Mouse (Mus musculus): ENCODE measurements at regions not wholly inside any gene's neighbourhood (a gene's known extent, or its start where the extent isn't known, plus 50 kb on each side); places are given as distances from the start of the nearest gene placed in this dataset.

DNA sequence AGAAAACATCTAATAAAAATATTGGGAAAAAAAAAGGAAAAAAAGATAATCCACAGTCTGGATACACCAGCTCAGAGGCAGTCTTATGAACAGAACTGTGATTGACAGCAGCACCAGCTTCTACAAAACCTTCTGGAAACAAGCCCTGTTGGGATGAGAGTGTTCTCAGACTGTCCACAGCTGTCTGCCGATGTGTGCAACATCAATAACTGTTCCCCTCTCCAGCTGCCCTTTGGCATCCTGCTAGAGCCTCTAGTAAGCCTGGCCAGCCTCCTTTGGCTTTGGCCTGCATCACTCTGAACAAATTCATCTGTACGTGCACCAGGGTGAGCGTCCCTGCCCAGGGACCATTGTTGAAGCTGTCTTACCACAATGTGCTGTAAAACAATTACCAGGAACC is 137.0 kb upstream of the Irs2 start:
- TF ChIP-seq POLR2A (IDR thresholded peaks at IDR 0.05; ENCODE audit: borderline replicate concordance, control insufficient read depth, low read depth, low read length), result no peak
- no peak for TF ChIP-seq CTCF (IDR thresholded peaks at IDR 0.05; ENCODE audit: control insufficient read depth, insufficient read depth, low read length)
- Histone ChIP-seq H3K4me1 (ENCODE audit: control insufficient read depth, insufficient read depth, low read length) (no peaks in the 10 kb centered on the region; the same call in 1 of the 2 replicates), H3K4me3 (replicated peaks; ENCODE audit: control insufficient read depth, low read depth, low read length) (no peak overlapping the region), H3K27ac (ENCODE audit: control insufficient read depth, insufficient read depth, low read depth, low read length, poor library complexity) (no peak overlapping the region)
- 77% methylated on average over 3 of the region's 3 CpGs for WGBS

- Histone ChIP-seq H3K27ac (ENCODE audit: control insufficient read depth, insufficient read depth, low read depth, low read length, poor library complexity) (no peak overlapping the region), H3K4me1 (ENCODE audit: control insufficient read depth, insufficient read depth, low read length) (no peaks in the 10 kb centered on the region; the same call in none of the 2 replicates), H3K4me3 (replicated peaks; ENCODE audit: control insufficient read depth, low read depth, low read length) (no peak overlapping the region)
- WGBS, result 77% methylated on average over 1 of the region's 1 CpGs
- no peak for TF ChIP-seq CTCF (IDR thresholded peaks at IDR 0.05; ENCODE audit: control insufficient read depth, insufficient read depth, low read length)
- no peak for TF ChIP-seq POLR2A (IDR thresholded peaks at IDR 0.05; ENCODE audit: borderline replicate concordance, control insufficient read depth, low read depth, low read length)
Observed at GRCm38 (mm10) chr8:11140566-11140965, 132.3 kb upstream of the Irs2 start.

- H3K4me3 ChIP-seq (replicated peaks; ENCODE audit: control insufficient read depth, low read depth, low read length), result no peak overlapping the region
- 68% methylated on average over 2 of the region's 2 CpGs for WGBS
- TF ChIP-seq POLR2A (IDR thresholded peaks at IDR 0.05; ENCODE audit: borderline replicate concordance, control insufficient read depth, low read depth, low read length), result no peak
- no peak overlapping the region for H3K27ac ChIP-seq (ENCODE audit: control insufficient read depth, insufficient read depth, low read depth, low read length, poor library complexity)
- H3K4me1 ChIP-seq (ENCODE audit: control insufficient read depth, insufficient read depth, low read length), result no peaks in the 10 kb centered on the region; the same call in none of the 2 replicates
Observed at GRCm38 (mm10) chr8:11139294-11139693, 131.0 kb upstream of the Irs2 start.

DNA sequence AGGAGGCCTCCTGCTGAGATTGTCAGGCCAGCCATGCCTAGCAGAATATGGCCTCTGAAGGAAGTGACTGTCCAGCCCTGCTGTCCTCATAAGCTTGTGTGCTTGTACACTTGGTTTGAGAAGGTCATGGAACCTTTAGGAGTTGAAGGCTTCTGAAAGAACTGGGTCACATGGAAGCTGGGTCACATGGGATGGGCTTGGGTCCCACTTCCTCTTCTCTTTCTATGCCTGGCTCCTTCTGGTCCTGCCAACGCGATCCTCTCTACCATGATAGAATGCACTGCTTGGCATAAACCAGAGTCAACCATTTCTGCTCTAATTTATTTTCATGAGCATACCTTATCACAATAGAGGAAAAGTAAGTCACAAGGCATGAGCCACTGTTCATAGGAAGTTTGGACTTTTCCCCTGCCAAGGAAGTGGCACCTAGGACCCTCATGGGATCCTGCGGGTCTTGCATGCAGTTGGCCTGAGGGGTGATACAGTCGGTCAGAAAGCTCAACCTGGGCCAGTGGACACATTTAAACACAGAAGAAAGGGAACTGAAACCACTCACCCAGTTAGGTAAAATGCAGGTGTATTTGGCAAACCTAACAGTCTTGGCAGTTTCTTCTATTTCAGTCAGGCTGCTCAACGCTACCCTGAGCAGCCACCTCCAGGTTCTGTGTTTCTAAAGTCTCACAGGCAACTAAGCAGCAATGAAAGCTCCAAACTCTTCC is 130.2 kb upstream of the Irs2 start:
- WGBS, result 54% methylated on average over 5 of the region's 5 CpGs
- Histone ChIP-seq H3K27ac (ENCODE audit: control insufficient read depth, insufficient read depth, low read depth, low read length, poor library complexity) (no peak overlapping the region), H3K4me1 (ENCODE audit: control insufficient read depth, insufficient read depth, low read length) (no peaks in the 10 kb centered on the region; the same call in none of the 2 replicates), H3K4me3 (replicated peaks; ENCODE audit: control insufficient read depth, low read depth, low read length) (no peak overlapping the region)
- no peak for TF ChIP-seq POLR2A (IDR thresholded peaks at IDR 0.05; ENCODE audit: borderline replicate concordance, control insufficient read depth, low read depth, low read length)

DNA sequence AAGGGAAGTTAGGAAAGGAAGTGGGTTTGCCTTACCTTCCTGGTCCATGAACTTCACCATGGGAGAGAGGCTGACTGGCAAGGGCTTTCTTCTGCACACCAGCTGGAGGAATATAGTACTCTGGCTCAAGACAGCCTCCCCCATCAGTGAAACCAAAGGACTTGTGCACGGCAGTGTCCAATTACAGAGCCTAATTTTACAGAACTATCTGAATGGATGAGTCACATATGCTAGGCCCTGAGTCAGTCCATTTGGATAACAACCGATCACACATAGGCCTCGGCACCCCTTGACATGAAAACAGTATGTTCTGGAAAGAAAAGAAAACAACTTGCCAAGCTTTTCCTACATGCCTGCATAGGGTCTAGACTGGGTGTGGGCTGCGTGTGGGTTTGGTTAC is 128.3 kb upstream of the Irs2 start:
- no peaks in the 10 kb centered on the region; the same call in 1 of the 2 replicates for H3K4me1 ChIP-seq (ENCODE audit: control insufficient read depth, insufficient read depth, low read length)
- 85% methylated on average over 4 of the region's 4 CpGs for WGBS
- no peak overlapping the region for H3K27ac ChIP-seq (ENCODE audit: control insufficient read depth, insufficient read depth, low read depth, low read length, poor library complexity)
- no peak overlapping the region for H3K4me3 ChIP-seq (replicated peaks; ENCODE audit: control insufficient read depth, low read depth, low read length)
- TF ChIP-seq POLR2A (IDR thresholded peaks at IDR 0.05; ENCODE audit: borderline replicate concordance, control insufficient read depth, low read depth, low read length), result no peak
- TF ChIP-seq CTCF (IDR thresholded peaks at IDR 0.05; ENCODE audit: control insufficient read depth, insufficient read depth, low read length), result no peak

DNA sequence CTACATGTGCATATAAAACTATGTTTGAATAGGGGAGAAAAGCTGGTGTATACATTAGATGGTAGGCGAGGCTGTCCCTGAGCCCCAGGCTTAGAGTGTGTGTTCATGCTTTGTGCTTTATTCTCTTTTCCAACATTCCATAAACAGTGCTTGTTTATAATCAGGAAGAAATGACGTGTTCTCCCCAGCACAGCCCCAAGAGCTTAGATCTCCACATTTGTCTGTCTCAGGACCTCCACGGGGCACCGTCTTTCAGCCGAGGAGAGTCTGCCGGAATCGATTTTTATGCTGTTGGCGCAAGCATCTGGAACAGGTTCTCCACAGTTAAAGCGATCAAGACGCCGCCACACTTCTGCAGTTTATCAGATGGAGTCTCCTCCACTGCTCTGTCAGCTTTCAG is 126.9 kb upstream of the Irs2 start:
- TF ChIP-seq POLR2A (IDR thresholded peaks at IDR 0.05; ENCODE audit: borderline replicate concordance, control insufficient read depth, low read depth, low read length) (no peak), CTCF (IDR thresholded peaks at IDR 0.05; ENCODE audit: control insufficient read depth, insufficient read depth, low read length) (no peak)
- H3K4me3 ChIP-seq (replicated peaks; ENCODE audit: control insufficient read depth, low read depth, low read length), result no peak overlapping the region
- 92% methylated on average over 11 of the region's 11 CpGs for WGBS
- H3K27ac ChIP-seq (ENCODE audit: control insufficient read depth, insufficient read depth, low read depth, low read length, poor library complexity), result no peak overlapping the region
- H3K4me1 ChIP-seq (ENCODE audit: control insufficient read depth, insufficient read depth, low read length), result no peaks in the 10 kb centered on the region; the same call in 1 of the 2 replicates

DNA sequence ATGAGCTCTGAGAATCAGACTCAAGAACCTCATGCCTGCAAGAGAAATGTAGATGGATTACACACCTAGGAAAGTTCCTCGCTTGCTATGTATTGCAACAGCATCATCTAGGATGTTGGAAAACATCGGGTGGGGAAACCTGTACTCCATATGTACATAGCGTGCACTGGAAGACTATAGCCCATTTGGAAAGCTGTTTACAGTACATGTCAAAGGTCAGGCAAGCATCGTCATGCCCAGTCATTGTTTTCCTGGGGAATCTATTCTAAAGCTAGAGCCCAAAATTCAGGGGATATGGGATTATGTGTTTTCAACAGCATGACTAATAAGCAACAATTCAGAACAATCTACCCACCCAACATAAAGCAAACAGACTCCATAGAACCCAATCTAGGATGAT is 126.3 kb upstream of the Irs2 start:
- TF ChIP-seq POLR2A (IDR thresholded peaks at IDR 0.05; ENCODE audit: borderline replicate concordance, control insufficient read depth, low read depth, low read length), result no peak
- no peak for TF ChIP-seq CTCF (IDR thresholded peaks at IDR 0.05; ENCODE audit: control insufficient read depth, insufficient read depth, low read length)
- Histone ChIP-seq H3K4me1 (ENCODE audit: control insufficient read depth, insufficient read depth, low read length) (no peaks in the 10 kb centered on the region; the same call in 1 of the 2 replicates), H3K4me3 (replicated peaks; ENCODE audit: control insufficient read depth, low read depth, low read length) (no peak overlapping the region), H3K27ac (ENCODE audit: control insufficient read depth, insufficient read depth, low read depth, low read length, poor library complexity) (no peak overlapping the region)
- WGBS, result 78% methylated on average over 4 of the region's 4 CpGs

DNA sequence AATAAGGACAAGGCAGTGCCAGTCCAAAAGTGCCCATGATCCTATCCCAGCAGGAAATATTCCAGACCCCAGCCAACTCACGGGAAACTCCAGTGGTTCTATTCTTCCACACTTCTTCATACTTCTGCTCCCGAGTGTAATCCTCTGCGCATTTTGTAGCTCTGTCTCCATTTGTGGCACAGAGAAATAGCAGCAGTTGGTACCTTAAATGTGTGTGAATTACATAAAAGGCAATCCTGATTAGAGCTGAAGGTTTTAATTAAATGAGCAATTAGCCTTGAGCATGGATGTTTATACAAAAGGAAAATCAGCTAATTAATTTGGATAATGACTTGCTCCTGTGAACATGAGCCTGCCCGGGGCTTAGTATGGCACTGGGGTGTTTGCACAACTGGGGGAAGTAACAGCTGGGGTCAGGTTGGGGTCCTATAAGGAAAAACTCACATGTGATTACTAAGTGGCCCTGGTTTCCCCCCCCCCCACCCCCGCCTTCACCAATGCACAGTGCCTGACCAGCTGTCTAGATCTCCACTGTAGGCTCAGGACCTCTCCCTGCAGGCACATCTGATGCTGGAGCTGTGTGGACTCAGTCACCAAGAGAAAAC is 110.9 kb upstream of the Irs2 start:
- no peak for TF ChIP-seq POLR2A (IDR thresholded peaks at IDR 0.05; ENCODE audit: borderline replicate concordance, control insufficient read depth, low read depth, low read length)
- no peak for TF ChIP-seq CTCF (IDR thresholded peaks at IDR 0.05; ENCODE audit: control insufficient read depth, insufficient read depth, low read length)
- peaks cover 4% of the 10 kb centered on the region for H3K4me1 ChIP-seq (ENCODE audit: control insufficient read depth, insufficient read depth, low read length)
- no peak overlapping the region for H3K4me3 ChIP-seq (replicated peaks; ENCODE audit: control insufficient read depth, low read depth, low read length)
- no peak overlapping the region for H3K27ac ChIP-seq (ENCODE audit: control insufficient read depth, insufficient read depth, low read depth, low read length, poor library complexity)
- 75% methylated on average over 5 of the region's 5 CpGs for WGBS
